Mouse (Mus musculus) NIH3T3 (cell line): Measurements from ENCODE around the gene Plcb1.
A peak's percentile ranks its signal among the peaks of the same experiment; 100 is the strongest.

Experiments used
- DNase-seq: peaks from one replicate; pipeline ENCODE4 v3.0.0-alpha.2; 2012; ENCODE audit warnings: low read depth

Gene Plcb1

GRCm38 (mm10) chr2:134838185-134838584, 52.3 kb downstream of the Plcb1 start:
- no peak for DNase-seq

GRCm38 (mm10) chr2:134838888-134839287, 53.0 kb downstream of the Plcb1 start:
- DNase-seq: no peak

- DNase-seq: no peak
These were observed 57.0 kb downstream of the Plcb1 start for GRCm38 (mm10) chr2:134842883-134843282.

DNA sequence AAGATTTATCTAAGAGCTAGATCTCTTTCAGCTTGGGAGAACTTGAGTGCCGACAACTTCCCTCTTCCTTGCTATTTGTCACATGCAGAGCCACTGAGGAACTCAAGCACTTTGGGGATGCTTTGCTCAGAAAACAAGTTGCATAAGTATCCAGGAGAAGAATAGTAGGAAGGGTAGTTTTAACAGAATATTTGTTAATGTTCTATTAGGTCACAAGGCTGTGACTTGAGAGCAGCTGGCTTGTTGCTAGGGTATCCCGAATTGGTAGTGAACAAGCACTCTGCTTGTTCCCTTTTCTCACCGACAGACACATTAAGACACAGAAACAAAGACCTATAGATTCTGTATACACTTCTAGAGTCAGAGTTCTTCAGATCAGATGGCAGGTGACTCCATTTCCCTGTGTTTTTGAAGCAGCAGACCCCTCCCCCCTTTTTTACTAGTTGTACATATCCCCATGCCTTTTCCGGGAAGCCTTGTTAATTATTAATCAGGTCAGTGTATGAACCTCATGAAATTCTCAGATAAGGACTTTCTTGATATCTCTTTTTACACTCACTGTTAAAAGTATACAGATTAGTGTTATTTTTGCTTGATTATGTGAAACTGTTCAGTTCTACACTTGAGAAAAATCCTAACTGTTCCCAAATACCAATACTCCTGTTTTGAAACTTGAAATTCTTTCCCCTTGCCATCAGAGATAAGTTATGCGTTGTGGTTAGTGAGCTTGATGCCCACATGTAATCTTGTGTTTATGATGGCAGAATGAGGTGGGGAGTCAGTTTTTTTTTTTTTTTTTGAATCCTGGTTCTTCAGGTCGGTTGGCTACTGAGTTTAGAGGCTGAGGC, 58.7 kb downstream of the Plcb1 start:
- no peak for DNase-seq

- DNase-seq: no peak
These were observed 59.4 kb downstream of the Plcb1 start for GRCm38 (mm10) chr2:134845239-134845738.

DNA sequence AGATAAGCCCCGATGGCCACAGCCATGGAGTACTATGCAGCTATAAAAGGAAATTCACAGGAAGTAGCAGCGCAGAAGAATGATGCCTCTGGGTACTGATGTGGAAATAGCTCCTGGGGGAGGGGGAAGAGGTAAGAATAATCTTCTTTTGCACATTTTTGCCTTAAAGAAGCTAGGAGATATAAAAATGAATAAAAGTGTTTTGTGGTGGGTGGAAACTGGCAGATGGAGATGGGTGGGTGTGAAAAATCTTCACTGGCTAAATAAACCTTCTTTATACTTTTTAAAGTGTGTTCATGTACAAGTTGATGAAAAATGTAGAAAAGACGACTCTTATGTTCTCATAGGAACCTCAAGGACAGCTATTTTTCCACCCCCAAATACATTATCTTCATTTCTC, 60.7 kb downstream of the Plcb1 start:
- no peak for DNase-seq

DNA sequence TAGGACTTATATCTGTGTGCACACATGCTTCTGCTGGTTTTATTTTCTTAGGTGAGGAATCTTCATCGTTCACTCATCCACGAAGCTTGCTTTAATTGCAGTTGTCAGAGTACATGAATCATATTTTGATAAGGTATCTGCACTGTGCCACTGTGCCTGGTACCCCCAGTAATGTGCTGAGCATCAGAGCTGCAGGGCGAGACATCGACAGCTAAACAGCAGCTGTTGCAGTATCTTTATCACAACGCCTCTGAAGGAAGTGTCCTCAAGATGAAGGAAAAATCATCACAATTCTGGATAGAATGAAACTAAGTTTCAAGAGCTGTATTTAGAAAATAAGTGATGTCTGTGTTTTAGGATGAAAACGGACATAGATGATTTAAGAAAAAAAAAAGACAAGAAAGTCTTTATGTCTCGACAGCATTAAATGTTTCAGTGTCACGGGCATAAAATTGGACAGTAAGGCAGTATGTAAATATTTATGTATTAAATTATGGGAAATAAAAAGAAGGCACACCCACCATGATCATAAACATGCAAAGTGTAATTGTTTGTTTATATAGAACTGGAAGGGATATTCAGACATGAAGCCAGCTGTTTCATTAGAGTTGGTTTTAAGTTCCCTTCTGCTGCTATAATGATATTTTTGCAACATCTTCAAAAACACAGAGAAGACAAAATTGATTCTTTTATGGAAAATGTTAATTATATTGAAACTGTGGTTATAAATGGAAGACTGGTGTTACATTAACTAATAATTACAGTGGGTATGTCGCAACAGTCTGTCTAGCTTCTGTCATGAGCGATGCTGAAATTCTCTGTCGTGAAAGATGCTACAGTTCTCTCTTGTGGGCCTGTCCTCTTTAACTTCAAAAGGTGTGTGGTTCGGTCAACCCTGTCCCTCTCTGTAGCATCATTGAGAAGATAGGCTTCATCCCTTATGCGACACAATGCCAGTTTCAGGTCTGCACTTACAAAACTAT, 65.6 kb downstream of the Plcb1 start:
- DNase-seq: no peak

DNA sequence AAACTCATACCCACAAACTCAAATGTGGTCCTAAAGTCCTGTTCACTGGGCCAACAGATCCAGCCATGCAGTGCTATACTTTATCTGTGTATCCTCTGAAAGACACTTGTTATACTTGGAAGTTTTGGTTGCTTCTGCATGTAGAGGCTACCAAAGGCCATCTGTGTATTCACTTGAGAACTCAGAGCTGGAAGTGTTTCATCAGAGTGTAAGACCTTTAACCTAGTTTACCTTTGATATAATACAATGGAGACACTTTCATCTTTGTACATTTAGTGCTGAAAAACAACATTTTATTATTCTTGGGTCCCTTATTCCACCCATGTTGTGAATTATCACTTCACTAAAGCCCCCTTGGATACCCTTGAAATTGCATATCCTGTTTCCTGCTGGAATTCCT, 70.4 kb downstream of the Plcb1 start:
- no peak for DNase-seq

GRCm38 (mm10) chr2:134856691-134857090, 70.8 kb downstream of the Plcb1 start:
- no peak for DNase-seq

DNA sequence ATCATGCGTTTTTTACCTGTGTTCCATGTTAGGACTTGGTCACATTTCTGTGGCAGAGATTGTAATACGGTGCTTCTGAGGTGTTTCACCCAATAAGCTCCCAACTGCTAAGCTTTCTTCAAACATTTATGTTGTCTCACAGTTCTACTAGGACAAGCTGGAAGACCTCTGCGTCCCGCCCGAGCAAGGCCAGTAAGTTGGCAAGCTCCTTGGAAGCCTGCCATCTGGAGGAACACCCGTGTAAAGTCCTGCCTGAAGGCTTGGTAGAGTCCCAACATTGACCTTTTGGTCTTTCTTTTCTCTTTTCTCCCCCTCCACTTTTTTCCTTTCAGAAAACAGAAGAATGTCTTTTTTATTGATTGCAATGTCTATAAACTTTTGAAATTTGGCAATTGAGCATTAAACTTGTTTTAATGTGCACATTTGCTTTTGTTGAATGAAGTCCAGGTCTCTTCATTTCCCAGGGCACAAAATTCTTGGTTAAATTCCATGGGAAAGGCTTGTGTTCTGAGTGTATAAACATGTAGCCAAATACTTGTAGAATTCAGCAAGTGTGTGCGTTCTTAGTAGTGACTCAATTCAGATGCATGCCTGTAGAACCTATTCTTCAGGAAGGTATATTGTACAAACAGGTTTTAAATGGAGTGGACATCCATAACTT, 79.2 kb downstream of the Plcb1 start:
- DNase-seq: peak; percentile 64

DNA sequence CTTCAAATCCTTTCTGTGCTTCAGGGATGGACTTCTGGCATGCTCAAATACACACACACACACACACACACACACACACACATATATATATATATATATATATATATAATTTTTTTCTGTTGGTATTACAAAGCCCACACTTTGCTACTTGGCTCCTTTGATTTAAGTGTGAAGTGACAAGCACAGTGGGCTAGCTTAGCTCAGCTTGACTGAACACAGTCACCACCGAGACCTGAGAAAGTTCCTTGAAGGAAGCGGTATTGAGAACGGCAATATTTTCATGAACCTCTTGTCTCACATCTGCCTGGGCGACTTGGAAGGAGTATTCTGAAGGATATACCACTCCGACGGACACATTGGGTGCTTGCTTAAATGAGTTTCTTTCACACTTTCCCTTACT, 81.5 kb downstream of the Plcb1 start:
- DNase-seq: no peak

GRCm38 (mm10) chr2:134871692-134872489, 86.0 kb downstream of the Plcb1 start:
- DNase-seq: no peak

DNA sequence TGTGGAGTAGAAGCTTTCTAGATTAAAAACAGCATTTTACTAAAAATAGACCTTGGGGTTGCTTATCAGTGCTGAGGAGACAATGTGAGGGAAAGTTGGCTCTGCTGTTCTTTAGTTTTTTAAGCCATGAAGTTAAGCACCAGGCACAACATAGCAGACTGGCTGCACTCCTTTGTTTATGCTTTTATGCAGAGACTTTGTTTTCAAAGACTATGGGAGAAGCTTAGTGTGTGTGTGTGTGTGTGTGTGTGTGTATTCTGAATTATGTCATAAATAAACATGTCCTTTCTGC, 86.6 kb downstream of the Plcb1 start:
- peak; percentile 8 for DNase-seq

DNA sequence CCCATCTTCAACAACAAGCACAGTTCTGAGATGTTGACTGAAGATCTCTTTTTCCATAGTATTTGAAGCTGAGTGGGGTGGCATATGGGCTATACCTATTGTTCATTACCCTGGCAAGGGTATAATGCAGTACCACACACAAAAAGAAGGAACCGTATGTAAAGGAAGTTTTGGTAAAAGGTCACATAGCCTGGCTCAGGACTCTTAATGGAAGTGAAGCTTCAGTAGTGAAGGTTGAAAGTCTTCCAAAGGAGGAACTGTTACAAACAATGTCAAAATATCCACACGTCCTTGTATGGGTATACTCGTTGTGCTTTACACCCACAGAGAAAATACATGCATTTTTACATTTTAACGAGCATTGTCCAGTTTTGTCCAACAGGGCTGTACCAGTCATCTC, 91.3 kb downstream of the Plcb1 start:
- no peak for DNase-seq

GRCm38 (mm10) chr2:134891207-134891606, 105.3 kb downstream of the Plcb1 start:
- DNase-seq: peak; percentile 62

GRCm38 (mm10) chr2:134894776-134895175, 108.9 kb downstream of the Plcb1 start:
- peak; percentile 49 for DNase-seq

DNA sequence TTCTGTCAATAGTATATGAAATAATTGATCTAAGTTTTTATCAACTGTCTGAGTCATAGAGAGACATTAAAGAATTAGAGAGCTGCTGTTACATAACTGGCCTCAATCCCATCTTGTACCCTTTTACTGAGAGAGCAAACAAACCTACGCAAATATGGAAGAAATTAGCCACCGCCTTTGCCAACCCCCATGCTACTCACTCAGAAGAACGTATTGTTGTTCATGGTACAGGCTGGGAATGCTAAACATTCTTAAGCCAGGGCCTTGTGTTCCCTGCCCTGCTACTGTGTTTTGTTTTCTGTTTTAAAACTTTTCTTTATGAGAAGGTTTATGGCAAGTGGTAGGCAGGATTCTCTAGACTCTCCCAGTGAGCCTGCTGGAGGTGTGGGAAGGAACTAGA, 110.3 kb downstream of the Plcb1 start:
- peak; percentile 20 for DNase-seq

DNA sequence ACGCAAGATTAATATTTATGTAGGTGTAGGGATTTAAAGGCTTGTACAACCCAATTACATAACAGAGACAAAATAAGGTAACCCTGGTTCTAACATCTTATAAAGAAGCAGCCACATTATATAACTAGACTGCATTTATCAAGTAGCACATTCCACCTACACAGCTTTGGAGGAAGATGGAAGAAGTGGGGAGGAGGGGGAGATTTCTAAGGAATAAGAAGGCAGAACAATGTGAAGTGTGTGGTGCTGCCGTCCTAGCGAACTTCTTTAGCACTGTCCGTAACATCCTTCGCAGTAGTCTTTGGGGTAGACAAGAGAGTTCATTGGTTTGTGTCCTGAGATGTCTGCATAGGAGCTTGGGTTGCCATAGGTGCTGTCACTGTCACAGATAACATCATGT, 111.2 kb downstream of the Plcb1 start:
- no peak for DNase-seq

GRCm38 (mm10) chr2:134901521-134901920, 115.7 kb downstream of the Plcb1 start:
- DNase-seq: no peak

GRCm38 (mm10) chr2:134910882-134911281, 125.0 kb downstream of the Plcb1 start:
- DNase-seq: no peak

- no peak for DNase-seq
These were observed 125.5 kb downstream of the Plcb1 start for GRCm38 (mm10) chr2:134911360-134911759.

- DNase-seq: peak; percentile 71
These were observed 126.7 kb downstream of the Plcb1 start for GRCm38 (mm10) chr2:134912616-134913015.
